Mouse (Mus musculus): Measurements from ENCODE around the gene Spag7.
A peak's percentile ranks its signal among the peaks of the same experiment; 100 is the strongest.

Spag7 gene

GRCm38 (mm10) chr11:70643051-70643450, 26.2 kb downstream of the Spag7 start:
- no peak for DNase-seq (ENCODE audit: low spot score)

DNA sequence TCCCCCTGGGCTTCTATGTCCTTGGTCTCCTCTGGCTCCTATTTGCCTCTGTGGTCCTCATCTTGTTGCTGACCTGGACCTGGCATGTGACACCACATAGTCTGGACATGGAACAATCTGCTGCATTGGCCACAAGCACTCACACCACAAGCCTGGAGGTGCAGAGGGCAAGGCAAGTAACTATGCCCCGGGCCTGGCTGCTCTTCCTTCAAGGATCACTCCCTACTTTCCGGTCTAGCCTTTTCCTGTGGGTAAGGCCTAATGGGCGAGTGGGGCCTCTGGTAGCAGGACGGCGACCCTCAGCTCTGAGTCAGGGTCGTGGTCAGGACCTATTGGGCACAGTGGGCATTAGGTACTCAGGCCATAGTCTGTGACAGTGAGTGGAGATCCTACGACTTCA, 28.0 kb downstream of the Spag7 start:
- no peak for DNase-seq (ENCODE audit: low spot score)

- DNase-seq (ENCODE audit: low spot score) = no peak
Measured at GRCm38 (mm10) chr11:70639976-70640375, 29.2 kb downstream of the Spag7 start.

DNA sequence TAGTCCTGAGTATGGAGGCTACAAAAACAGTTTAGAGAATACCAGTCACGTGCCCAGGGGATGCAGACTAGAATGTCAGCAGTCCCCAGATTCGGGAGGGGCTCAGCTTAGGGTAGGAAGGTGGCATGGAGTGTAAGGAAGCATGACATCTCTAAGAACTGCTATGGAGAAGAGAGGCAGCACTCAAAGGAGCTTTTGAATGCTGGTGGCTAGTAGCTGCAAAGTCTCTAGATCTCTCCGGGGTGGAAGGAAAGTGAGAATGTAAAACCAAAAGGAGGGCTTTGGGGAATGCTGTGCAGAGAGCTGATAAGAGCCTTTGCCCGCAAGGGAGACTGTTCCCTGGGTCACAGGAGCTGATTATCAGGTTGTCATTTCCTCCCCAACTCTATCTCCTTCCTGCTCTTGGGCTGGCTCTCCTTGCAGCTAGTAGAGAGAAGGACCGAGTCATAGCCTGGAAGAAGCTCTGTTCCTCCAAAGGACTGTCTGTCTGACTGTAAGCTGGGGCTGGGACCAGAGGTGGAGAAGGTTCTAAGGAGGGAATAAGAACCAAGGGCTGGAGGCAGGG, 30.4 kb downstream of the Spag7 start, which contains the start of gene Gp1ba:
Gp1ba (plus strand) TSS at position 409 of the 565 bp plus-strand sequence.
- no peak for DNase-seq (ENCODE audit: low spot score)

DNA sequence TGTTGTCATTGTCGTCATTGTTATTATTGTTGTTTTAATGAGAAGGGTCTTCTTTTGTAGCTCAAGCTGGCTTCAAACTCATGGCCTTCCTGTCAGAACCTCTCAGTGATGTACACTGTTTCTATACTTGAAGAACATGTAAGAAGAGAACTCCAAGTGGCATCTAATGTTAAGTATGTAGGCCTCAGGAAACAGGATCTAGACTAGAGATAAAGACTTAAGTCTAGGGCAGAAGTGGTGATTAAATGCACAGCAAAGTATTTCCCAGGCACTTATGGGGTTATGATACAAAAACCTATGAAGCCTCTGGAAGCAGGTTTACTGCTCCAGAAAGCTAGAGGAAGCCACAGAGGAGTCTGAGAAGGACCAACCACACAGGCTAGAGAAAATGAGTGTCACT, 30.9 kb downstream of the Spag7 start:
- DNase-seq (ENCODE audit: low spot score) = no peak

DNA sequence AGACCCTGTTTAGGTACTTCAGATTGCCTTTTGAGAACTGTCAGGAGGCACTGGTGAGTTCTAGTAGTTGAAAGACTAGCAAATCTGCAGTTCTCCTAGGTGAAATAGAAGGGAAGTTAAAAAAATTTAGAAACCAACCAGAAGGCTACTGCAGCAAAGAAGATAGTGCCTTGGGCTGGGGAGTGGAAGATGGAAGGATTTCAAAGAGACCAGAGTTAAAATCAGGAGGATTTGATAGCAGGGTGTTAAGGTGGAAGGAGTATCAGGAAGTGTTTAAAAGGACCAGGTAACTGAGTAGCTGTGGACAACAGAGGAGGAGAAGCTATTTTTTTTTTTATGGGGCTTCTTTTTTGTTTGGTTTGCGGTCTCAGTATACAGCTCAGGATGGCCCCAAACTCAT, 31.5 kb downstream of the Spag7 start:
- no peak for DNase-seq (ENCODE audit: low spot score)

DNA sequence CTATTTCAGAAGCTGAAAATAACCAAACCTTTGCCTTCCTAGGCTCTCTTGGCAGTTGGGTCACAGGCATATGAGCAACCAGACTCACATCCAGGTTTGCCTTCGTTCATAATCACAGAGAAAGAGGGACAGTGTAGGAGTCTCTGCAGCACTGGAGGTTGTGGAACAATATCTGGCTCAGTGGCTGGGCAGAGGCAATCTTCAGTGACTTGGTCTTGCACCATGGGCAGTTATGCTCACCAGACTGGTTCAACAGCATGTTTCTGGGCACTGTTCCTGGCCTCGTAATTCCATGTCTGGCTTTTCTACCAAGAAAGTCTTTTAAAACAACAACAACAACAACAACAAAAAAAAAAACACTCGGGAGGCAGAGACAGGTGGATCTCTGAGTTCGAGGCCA, 33.6 kb downstream of the Spag7 start:
- no peak for DNase-seq (ENCODE audit: low spot score)

GRCm38 (mm10) chr11:70630129-70630528, 39.1 kb downstream of the Spag7 start:
- DNase-seq (ENCODE audit: low spot score) = no peak

DNA sequence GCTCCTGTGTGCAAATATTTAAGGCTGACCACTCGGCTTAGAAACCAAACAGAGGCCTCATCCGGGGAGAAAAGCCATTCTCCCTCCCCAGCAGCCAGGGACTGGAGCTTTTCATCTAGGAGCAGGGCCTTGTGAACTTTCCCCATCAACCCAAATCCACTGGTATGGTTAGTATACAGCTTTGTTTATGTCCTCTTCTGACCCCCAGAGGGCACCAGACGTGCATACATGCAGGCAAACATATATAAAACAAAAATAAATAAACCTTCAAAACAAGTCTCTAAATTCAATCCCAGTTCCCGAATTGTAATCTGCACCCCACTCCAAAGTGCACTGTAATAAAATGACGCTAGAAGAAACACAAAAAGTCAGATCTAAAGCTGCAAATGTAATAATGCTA, 39.7 kb downstream of the Spag7 start:
- DNase-seq (ENCODE audit: low spot score) = no peak

DNA sequence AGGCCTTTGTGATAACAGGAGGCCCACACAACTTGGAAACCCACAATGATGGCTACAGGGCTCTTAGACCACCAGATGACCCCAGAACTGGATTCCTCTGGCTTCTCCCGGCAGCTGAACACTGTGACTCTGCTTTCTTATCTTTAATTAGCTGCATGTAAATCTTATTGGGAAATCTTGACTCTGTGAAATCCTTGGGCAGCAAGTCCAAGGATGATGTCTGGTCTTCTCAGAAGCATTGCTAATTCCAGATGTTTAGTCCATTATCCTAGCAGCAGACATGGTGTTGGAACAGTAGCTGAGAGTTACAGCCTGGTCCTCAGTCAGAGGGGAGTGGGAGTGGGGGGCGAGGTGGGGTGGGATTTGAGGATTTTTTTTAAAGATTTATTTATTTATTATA, 40.8 kb downstream of the Spag7 start:
- no peak for DNase-seq (ENCODE audit: low spot score)

- DNase-seq (ENCODE audit: low spot score) = peak; percentile 57
Measured at GRCm38 (mm10) chr11:70626877-70627276, 42.3 kb downstream of the Spag7 start.

DNA sequence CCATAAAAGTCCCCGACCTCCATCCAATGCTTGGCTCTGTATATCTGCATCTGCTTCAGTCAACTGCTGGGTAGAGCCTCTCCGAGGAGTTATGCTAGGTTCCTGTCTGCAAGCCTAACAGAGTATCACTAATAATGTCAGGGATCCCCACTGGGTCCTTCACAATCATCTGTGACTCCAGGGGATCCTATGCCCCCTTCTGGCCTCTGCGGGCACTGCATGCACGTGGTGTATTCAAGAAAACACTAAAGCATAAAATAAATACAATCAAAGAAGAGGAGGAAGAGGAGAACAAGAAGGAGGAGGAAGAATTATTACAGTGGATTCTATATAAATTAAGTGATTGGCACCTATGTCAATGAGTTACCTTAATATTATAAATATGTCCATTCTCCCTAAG, 43.7 kb downstream of the Spag7 start:
- no peak for DNase-seq (ENCODE audit: low spot score)

- no peak for DNase-seq (ENCODE audit: low spot score)
Measured at GRCm38 (mm10) chr11:70623053-70623742, 46.0 kb downstream of the Spag7 start.

DNA sequence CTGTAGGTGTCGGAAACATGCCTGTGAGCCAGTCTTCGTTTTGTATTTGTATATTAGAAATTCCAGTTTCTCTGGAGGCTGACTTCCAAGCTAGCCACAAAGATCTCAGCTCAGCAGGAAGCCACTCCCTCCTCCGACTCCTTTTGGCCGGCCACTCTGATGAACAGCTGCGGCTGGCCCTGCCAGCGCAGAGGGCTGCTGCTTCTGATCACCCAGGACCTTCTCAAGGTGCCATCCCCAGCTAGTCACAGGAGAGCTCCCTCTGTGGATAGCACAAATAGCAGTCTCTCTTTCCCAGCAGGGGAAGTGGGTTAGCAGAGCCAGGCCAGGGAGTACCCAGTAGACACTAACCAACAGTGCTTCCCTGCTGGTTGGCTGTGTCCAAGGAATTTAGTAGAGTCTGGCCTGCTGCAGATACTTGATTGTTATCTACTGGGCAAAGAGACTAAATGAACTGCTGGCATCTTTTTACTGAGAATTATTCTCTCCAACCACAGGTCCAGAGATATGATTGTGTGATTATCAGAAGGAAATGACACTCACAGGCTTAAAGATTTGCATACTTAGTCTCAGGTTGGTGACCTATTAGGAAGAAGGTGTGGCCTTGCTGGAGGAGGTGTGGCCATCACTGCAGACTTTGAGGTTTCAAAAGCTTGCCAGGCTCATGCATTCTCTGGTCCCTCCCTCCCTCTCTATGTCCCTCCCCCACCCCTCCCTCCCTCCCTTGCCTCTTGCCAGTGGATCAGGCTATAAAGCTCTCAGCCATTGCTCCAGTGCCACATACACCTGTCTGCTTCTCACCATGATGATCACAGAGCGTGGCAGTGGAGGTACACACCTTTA, 47.0 kb downstream of the Spag7 start:
- DNase-seq (ENCODE audit: low spot score) = no peak

- DNase-seq (ENCODE audit: low spot score) = no peak
Measured at GRCm38 (mm10) chr11:70619101-70619500, 50.1 kb downstream of the Spag7 start, which contains the start of gene Chrne. Chrne (minus strand) TSS chr11:70619216.

DNA sequence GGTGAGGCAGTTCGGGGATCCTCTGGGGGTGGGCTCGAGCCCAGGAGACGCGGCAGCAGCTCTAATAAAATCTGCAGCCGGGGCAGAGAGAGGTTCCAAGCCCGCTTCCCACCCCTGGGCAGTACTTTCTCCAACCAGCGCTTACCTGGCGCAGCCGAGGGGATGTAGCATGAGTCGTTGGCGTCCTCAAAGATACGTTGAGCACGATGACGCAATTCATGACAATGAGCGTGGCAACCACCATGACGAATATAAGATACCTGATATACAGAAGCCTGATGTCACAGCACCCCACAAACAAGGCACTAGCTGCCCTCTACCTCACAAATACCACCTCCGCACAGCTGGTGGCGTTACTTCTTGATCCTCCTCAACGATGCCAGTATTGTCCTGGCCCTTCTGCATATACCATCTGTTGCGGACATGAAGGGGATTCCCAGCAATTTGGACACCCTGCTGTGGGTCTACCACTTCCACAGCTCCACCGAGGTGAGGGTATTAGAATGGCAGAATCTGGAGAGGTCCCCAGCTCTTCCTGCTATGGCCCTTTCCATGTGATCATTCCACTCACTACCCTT, 53.6 kb downstream of the Spag7 start, which contains the start of gene 4930544D05Rik:
4930544D05Rik (plus strand) TSS at position 333 of the 578 bp plus-strand sequence.
- no peak for DNase-seq (ENCODE audit: low spot score)

GRCm38 (mm10) chr11:70615074-70615473, 54.1 kb downstream of the Spag7 start:
- peak; percentile 62 for DNase-seq (ENCODE audit: low spot score)

All from yolk sac, embryonic 10.5 days (tissue).